17 mouse cellular contexts compared by ENCODE assay signal in genomic region chr6:103549929-103550328, GRCm38 (mm10). TPM values are rescaled to one million over a fixed set of nuclear protein-coding genes. Genes with fewer than 3 reads are reported as not detected.
"Had no signal": no experiment of that assay in that cellular context is flagged by ENCODE, and none has a peak within 500 bp of the region (broad histone marks: within the 10 kb centered on the region; RNA-seq: fewer than 3 reads in every experiment).

No protein-coding gene starts in this region.

- H3K27me3 ChIP-seq: midbrain, embryonic 12.5 days; neural tube, embryonic 12.5 days; stomach, embryonic 15.5 days had no signal

- H3K27ac ChIP-seq: midbrain, embryonic 10.5 days; midbrain, embryonic 12.5 days; neural tube, embryonic 12.5 days; stomach, embryonic 15.5 days; stomach, postnatal 0 days had no signal

- H3K4me3 ChIP-seq: midbrain, embryonic 10.5 days; midbrain, embryonic 12.5 days; neural tube, embryonic 12.5 days; stomach, embryonic 15.5 days had no signal

- DNase-seq: lung, adult 18-20 months; lung, embryonic 14.5 days; lung, postnatal 10 days; lung, postnatal 4 days; midbrain, embryonic 14.5 days; right cerebral cortex, postnatal 14 days; thymus, adult 2 months; thymus, postnatal 25 days; thymus, postnatal 4 days had no signal

- H3K36me3 ChIP-seq: midbrain, embryonic 10.5 days; midbrain, embryonic 12.5 days; neural tube, embryonic 12.5 days; stomach, embryonic 15.5 days had no signal

- H3K4me1 ChIP-seq: midbrain, embryonic 10.5 days; midbrain, embryonic 12.5 days; neural tube, embryonic 12.5 days; stomach, embryonic 15.5 days had no signal

RNA-seq across cellular contexts. Expression of gene Chl1, which starts 39.5 kb away (rescaled TPM):
- total RNA-seq: megakaryocyte-erythroid progenitor cell, adult 5-6 weeks; monocyte, adult 5-6 weeks; neutrophil, adult 5-6 weeks had no signal
